Mouse (Mus musculus) kidney, adult 9 months (tissue): ENCODE measurements around the gene Gm2663.
"Not testable (repeated sequence)": the region's sequence is repeated elsewhere in the genome, so short reads cannot be mapped to it uniquely, and the experiment has no call there.

ENCODE experiments used
- DNase-seq: peaks from one replicate; pipeline ENCODE4 v3.0.0; 2022

Gene Gm2663

GRCm38 (mm10) chr6:40999379-40999778 lies at the start of gene Gm2663:
TSS of gene Gm2663 (minus strand) at chr6:40999479.
- DNase-seq, result not testable (repeated sequence)

GRCm38 (mm10) chr6:41048602-41049001 lies 49.3 kb upstream of the Gm2663 start:
- DNase-seq, result no peak

- no peak for DNase-seq
Measured at GRCm38 (mm10) chr6:41047961-41048360, 48.7 kb upstream of the Gm2663 start.

- no peak for DNase-seq
Measured at GRCm38 (mm10) chr6:41047202-41047601, 47.9 kb upstream of the Gm2663 start.

- no peak for DNase-seq
Measured at GRCm38 (mm10) chr6:41046553-41046952, 47.3 kb upstream of the Gm2663 start.

GRCm38 (mm10) chr6:41044753-41045152 lies 45.5 kb upstream of the Gm2663 start:
- DNase-seq, result no peak

GRCm38 (mm10) chr6:41044314-41044713 lies 45.0 kb upstream of the Gm2663 start:
- no peak for DNase-seq

- no peak for DNase-seq
Measured at GRCm38 (mm10) chr6:41035409-41035808, 36.1 kb upstream of the Gm2663 start, which contains the start of gene 2210010C04Rik. TSS of gene 2210010C04Rik (minus strand) at chr6:41035509.

- DNase-seq, result no peak
Measured at GRCm38 (mm10) chr6:41032802-41033201, 33.5 kb upstream of the Gm2663 start.

GRCm38 (mm10) chr6:41032231-41032630 lies 33.0 kb upstream of the Gm2663 start:
- DNase-seq, result no peak

GRCm38 (mm10) chr6:41030821-41031220 lies 31.5 kb upstream of the Gm2663 start:
- DNase-seq, result no peak

- peak; percentile 0 for DNase-seq
Measured at GRCm38 (mm10) chr6:41027053-41027452, 27.8 kb upstream of the Gm2663 start.

GRCm38 (mm10) chr6:41025873-41026650 lies 26.8 kb upstream of the Gm2663 start:
- DNase-seq, result no peak

- no peak for DNase-seq
Measured at GRCm38 (mm10) chr6:41019140-41019539, 19.9 kb upstream of the Gm2663 start.

GRCm38 (mm10) chr6:41018629-41019028 lies 19.4 kb upstream of the Gm2663 start:
- no peak for DNase-seq

- DNase-seq, result no peak
Measured at GRCm38 (mm10) chr6:41015065-41015464, 15.8 kb upstream of the Gm2663 start.

- not testable (repeated sequence) for DNase-seq
Measured at GRCm38 (mm10) chr6:40964454-40964853, 34.8 kb downstream of the Gm2663 start, which contains the start of gene 1810009J06Rik. TSS of gene 1810009J06Rik (plus strand) at chr6:40964754.

- DNase-seq, result no peak
Measured at GRCm38 (mm10) chr6:40953716-40954115, 45.6 kb downstream of the Gm2663 start.

GRCm38 (mm10) chr6:40951770-40952169 lies 47.5 kb downstream of the Gm2663 start, which contains the start of gene Gm4744:
TSS of gene Gm4744 (minus strand) at chr6:40951870.
- no peak for DNase-seq
